Mouse (Mus musculus): ENCODE measurements around the gene Fbxw2.
"Not testable (repeated sequence)": the region's sequence is repeated elsewhere in the genome, so short reads cannot be mapped to it uniquely, and the experiment has no call there.

Gene Fbxw2

GRCm38 (mm10) chr2:34773673-34774072 lies 52.4 kb downstream of the Fbxw2 start:
- in situ Hi-C loops (cut with MseI, MboI), result no loop called here

- in situ Hi-C loops (cut with MseI, MboI), result no loop called here
Measured at GRCm38 (mm10) chr2:34772252-34773235, 53.6 kb downstream of the Fbxw2 start.

- in situ Hi-C loops (cut with MseI, MboI), result no loop called here
Measured at GRCm38 (mm10) chr2:34771368-34772226, 54.5 kb downstream of the Fbxw2 start, which contains the start of gene Hspa5. Gene Hspa5 (plus strand): TSS chr2:34771970.

GRCm38 (mm10) chr2:34770951-34771350 lies 55.2 kb downstream of the Fbxw2 start:
- in situ Hi-C loops (cut with MseI, MboI), result no loop called here

- in situ Hi-C loops (cut with MseI, MboI), result no loop called here
Measured at GRCm38 (mm10) chr2:34770049-34770448, 56.1 kb downstream of the Fbxw2 start.

GRCm38 (mm10) chr2:34764801-34765200 lies 61.3 kb downstream of the Fbxw2 start:
- in situ Hi-C loops (cut with MseI, MboI), result no loop called here

GRCm38 (mm10) chr2:34762872-34763271 lies 63.2 kb downstream of the Fbxw2 start:
- in situ Hi-C loops (cut with MseI, MboI), result no loop called here

- in situ Hi-C loops (cut with MseI, MboI), result no loop called here
Measured at GRCm38 (mm10) chr2:34762174-34762573, 63.9 kb downstream of the Fbxw2 start.

- in situ Hi-C loops (cut with MseI, MboI), result not testable (repeated sequence)
Measured at GRCm38 (mm10) chr2:34761272-34761671, 64.8 kb downstream of the Fbxw2 start.

GRCm38 (mm10) chr2:34757341-34757740 lies 68.8 kb downstream of the Fbxw2 start:
- in situ Hi-C loops (cut with MseI, MboI), result no loop called here

GRCm38 (mm10) chr2:34754551-34755358 lies 71.4 kb downstream of the Fbxw2 start, which contains the start of gene Gapvd1:
Gene Gapvd1 (minus strand): TSS chr2:34755232.
- in situ Hi-C loops (cut with MseI, MboI), result no loop called here

All from mouse trophoblast stem cell (cell line).